Mouse (Mus musculus) liver, adult 2 months (tissue): Measurements from ENCODE around the gene Atp8b4.

Experiments
- CTCF ChIP-seq: fragments of 200-500 bp; IDR thresholded peaks from 2 replicates; pipeline ENCODE4 v1.5.1; 2011; ENCODE audit warnings: low read depth, low read length, control low read depth
- POLR2A ChIP-seq: fragments of 200-500 bp; IDR thresholded peaks from 2 replicates; pipeline ENCODE4 v1.6.1; 2011; ENCODE audit warnings: low read length, control low read depth; ENCODE audit not compliant: insufficient read depth; ENCODE audit errors: extremely low read depth

GRCm38 (mm10) chr2:126415981-126416380 is 84.5 kb downstream of the Atp8b4 start:
- TF ChIP-seq CTCF = no peak
- TF ChIP-seq POLR2A = no peak
